28 mouse cellular contexts compared by ENCODE assay signal in genomic region chr3:102733050-102733449, GRCm38 (mm10). TPM values are rescaled to one million over a fixed set of nuclear protein-coding genes. Genes with fewer than 3 reads are reported as not detected.
DNase-seq lines count a peak whose midpoint lies in the region; ATAC-seq lines count a peak whose summit lies in the region.
"Had no signal": no experiment of that assay in that cellular context is flagged by ENCODE, and none has a peak within 500 bp of the region (broad histone marks: within the 10 kb centered on the region; RNA-seq: fewer than 3 reads in every experiment).

No protein-coding gene starts in this region.

- 83% methylated on average over 3 of the region's 3 CpGs for WGBS in heart, embryonic 13.5 days

- peak overlapping the region; percentile 95 for H3K27ac ChIP-seq in heart, embryonic 13.5 days (replicated peaks)
- H3K27ac ChIP-seq: hindbrain, embryonic 12.5 days; limb, embryonic 12.5 days; midbrain, embryonic 10.5 days had no signal

- no peak for ATAC-seq in heart, embryonic 13.5 days (ENCODE audit: extremely low read depth, insufficient number of reproducible peaks, low FRiP score, low TSS enrichment)
- ATAC-seq in activated CD4-positive, CD25-positive, alpha-beta regulatory T cell, adult 4 months: peak; percentile 20
- ATAC-seq in megakaryocyte, adult 5-6 weeks (ENCODE audit: poor library complexity, severe bottlenecking): peak; percentile 21
- ATAC-seq: forebrain, embryonic 14.5 days; liver, postnatal 0 days; midbrain, embryonic 16.5 days had no signal

- no peaks in the 10 kb centered on the region for H3K36me3 ChIP-seq in heart, embryonic 13.5 days
- H3K36me3 ChIP-seq: hindbrain, embryonic 12.5 days; limb, embryonic 12.5 days; midbrain, embryonic 10.5 days; neural tube, embryonic 13.5 days had no signal

- peaks cover 39% of the 10 kb centered on the region for H3K4me1 ChIP-seq in heart, embryonic 13.5 days

- H3K27me3 ChIP-seq in heart, embryonic 13.5 days (replicated peaks): no peaks in the 10 kb centered on the region
- H3K27me3 ChIP-seq: hindbrain, embryonic 12.5 days had no signal

- no peak for DNase-seq in heart, adult 18-20 months
- DNase-seq in B cell, adult 2 months: peak; percentile 42 to 50
- no peak for DNase-seq in frontal cortex, postnatal 14 days (ENCODE audit: low spot score in 2 of 2)
- no peak for DNase-seq in urinary bladder, adult 18-20 months (ENCODE audit: low spot score in 2 of 2)
- no peak for DNase-seq in lung, postnatal 14 days
- DNase-seq: adrenal gland, postnatal 25 days; cerebellum, adult 8-10 months; cerebellum, postnatal 36 days; gastrocnemius, postnatal 36 days; kidney, postnatal 36 days; layer of hippocampus, postnatal 36 days; liver, postnatal 0 days had no signal

- H3K9me3 ChIP-seq in heart, embryonic 13.5 days: no peaks in the 10 kb centered on the region
- H3K9me3 ChIP-seq: hindbrain, embryonic 12.5 days; limb, embryonic 12.5 days; midbrain, embryonic 10.5 days; neural tube, embryonic 13.5 days had no signal

- H3K4me2 ChIP-seq in heart, embryonic 13.5 days: no peak overlapping the region
- H3K4me2 ChIP-seq: hindbrain, embryonic 12.5 days; liver, embryonic 11.5 days; neural tube, embryonic 13.5 days had no signal

- H3K9ac ChIP-seq in heart, embryonic 13.5 days: no peak overlapping the region
- H3K9ac ChIP-seq: hindbrain, embryonic 12.5 days; limb, embryonic 12.5 days; liver, postnatal 0 days had no signal

- H3K4me3 ChIP-seq in heart, embryonic 13.5 days: no peak overlapping the region
- H3K4me3 ChIP-seq: hindbrain, embryonic 12.5 days; midbrain, embryonic 10.5 days; myocyte; neural tube, embryonic 13.5 days had no signal

RNA-seq across cellular contexts. Expression of gene Tspan2, which starts 1.3 kb away (rescaled TPM):
- polyA plus RNA-seq in heart, embryonic 13.5 days (2015; fragmentation: Nextera tagmentation; extraction: Ambion mirVana): 24.8 and 25.0 TPM in 2 replicates
- total RNA-seq in heart, adult 18-20 months (2021): 1 to 10 TPM; 8.1 to 9.9 TPM
- polyA plus RNA-seq in activated CD4-positive, CD25-positive, alpha-beta regulatory T cell, adult 4 months (2017; shearing (Covaris generic)): 1 to 10 TPM; 1.0 to 1.8 TPM
- total RNA-seq in megakaryocyte, adult 5-6 weeks (2015): 4.0 and 4.7 TPM in 2 replicates
- 2.7 and 2.8 TPM in 2 replicates for total RNA-seq in megakaryocyte, adult 5-6 weeks (2017)

RNA-seq across cellular contexts. Expression of gene Tshb, which starts 49.5 kb away (rescaled TPM):
- polyA plus RNA-seq in heart, embryonic 13.5 days (2015; fragmentation: Nextera tagmentation; extraction: Ambion mirVana): 0.12 TPM in 1 of 2 replicates, not detected in the other
- not detected for total RNA-seq in heart, adult 18-20 months (2021)
- under 1 TPM in 1 of 2 experiments, not detected in 1; 0.17 TPM for polyA plus RNA-seq in activated CD4-positive, CD25-positive, alpha-beta regulatory T cell, adult 4 months (2017; shearing (Covaris generic))
- not detected in 2 replicates for total RNA-seq in megakaryocyte, adult 5-6 weeks (2015)
- not detected in 2 replicates for total RNA-seq in megakaryocyte, adult 5-6 weeks (2017)
- total RNA-seq: adrenal gland, postnatal 25 days; gastrocnemius, postnatal 36 days; layer of hippocampus, adult 8-10 months; layer of hippocampus, postnatal 36 days; left cerebral cortex, postnatal 14 days had no signal
- polyA plus RNA-seq: brain, embryonic 14.5 days; kidney, embryonic 14.5 days; liver, postnatal 0 days; myocyte; urinary bladder, adult 2 months had no signal

Comparison
In these comparisons a context has a peak if more than half of its experiments do, and no peak if none do; other contexts are left out.
1. DNase-seq: peak in B cell, adult 2 months (2 of 2); none in heart, adult 18-20 months (0 of 2), frontal cortex, postnatal 14 days (0 of 2), urinary bladder, adult 18-20 months (0 of 2) and lung, postnatal 14 days (single experiment).